Mouse (Mus musculus): ENCODE data around the gene Rgs2. TPM values are rescaled to one million over a fixed set of nuclear protein-coding genes. Genes with fewer than 3 reads are reported as not detected.

Gene Rgs2
- 608 TPM for polyA plus RNA-seq (2014; fragmentation: Illumina TruSeq; extraction: RNeasy Lipid Tissue Mini Kit (QIAGEN cat#74804); ENCODE audit: low read depth, low replicate concordance)

GRCm38 (mm10) chr1:144003904-144004740, at the start of gene Rgs2:
Gene Rgs2 (minus strand): TSS chr1:144004161.

Other genes starting within 250 kb of the Rgs2 start
- 67.6 TPM for gene Trove2, start 227.1 kb downstream of the Rgs2 start, polyA plus RNA-seq (2014; fragmentation: Illumina TruSeq; extraction: RNeasy Lipid Tissue Mini Kit (QIAGEN cat#74804); ENCODE audit: low read depth, low replicate concordance)
- gene Uchl5, start 226.9 kb downstream of the Rgs2 start, polyA plus RNA-seq (2014; fragmentation: Illumina TruSeq; extraction: RNeasy Lipid Tissue Mini Kit (QIAGEN cat#74804); ENCODE audit: low read depth, low replicate concordance) = 133 TPM
- not detected for gene Rgs13, start 173.2 kb upstream of the Rgs2 start, polyA plus RNA-seq (2014; fragmentation: Illumina TruSeq; extraction: RNeasy Lipid Tissue Mini Kit (QIAGEN cat#74804); ENCODE audit: low read depth, low replicate concordance)
- 19.0 TPM for gene Rgs1, start 245.1 kb upstream of the Rgs2 start, polyA plus RNA-seq (2014; fragmentation: Illumina TruSeq; extraction: RNeasy Lipid Tissue Mini Kit (QIAGEN cat#74804); ENCODE audit: low read depth, low replicate concordance)